Mouse (Mus musculus): ENCODE measurements around the gene Slc25a27. TPM values are rescaled to one million over a fixed set of nuclear protein-coding genes. Genes with fewer than 3 reads are reported as not detected.

Gene Slc25a27
- total RNA-seq, 2 experiments from 2014 or later, result 3.6 to 4.8 TPM

GRCm38 (mm10) chr17:43592296-43593291 lies 74.4 kb downstream of the Slc25a27 start:
- no peak for DNase-seq
- intact Hi-C loops (cut with DNase I), result no loop called here

Other genes with a start within 250 kb of the Slc25a27 start
- gene Mep1a, start 164.4 kb downstream of the Slc25a27 start, total RNA-seq (2021), result not detected
- gene Ankrd66, start 123.6 kb downstream of the Slc25a27 start, total RNA-seq (2021), result not detected
- 1 to 10 TPM; 5.1 to 7.2 TPM for gene Pla2g7, start 99.1 kb downstream of the Slc25a27 start, total RNA-seq (2021)
- gene Tdrd6, start 36.9 kb downstream of the Slc25a27 start, total RNA-seq (2021), result under 1 TPM in 1 of 2 experiments, not detected in 1; 0.05 TPM
- gene Cyp39a1, start 211 bp upstream of the Slc25a27 start, total RNA-seq (2021), result 1 to 10 TPM; 6.2 to 6.5 TPM
- 100 to 1,000 TPM; 269 TPM for gene Rcan2, start 134.1 kb upstream of the Slc25a27 start, total RNA-seq (2021)